Mouse (Mus musculus): Measurements from ENCODE around the gene Tango2. TPM values are rescaled to one million over a fixed set of nuclear protein-coding genes. Genes with fewer than 3 reads are reported as not detected.

The Tango2 gene
- total RNA-seq, 2 experiments from 2014 or later, result 100 to 102 TPM

DNA sequence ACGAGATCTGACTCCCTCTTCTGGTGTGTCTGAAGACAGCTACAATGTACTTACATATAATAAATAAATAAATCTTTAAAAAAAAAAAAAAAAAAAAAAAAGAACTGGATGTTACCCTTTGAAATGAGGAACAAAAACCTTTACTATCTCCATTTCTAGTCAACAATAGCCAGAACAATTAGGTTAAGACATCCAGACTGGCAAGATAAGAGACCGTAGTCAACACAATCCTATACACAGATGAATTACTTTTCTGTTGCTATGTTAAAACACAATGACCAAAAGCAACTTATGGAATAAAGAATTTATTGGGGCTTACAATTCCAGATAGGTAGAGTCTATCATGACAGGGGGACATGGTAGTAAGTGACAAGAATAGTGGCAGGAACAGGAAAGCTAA, 82.9 kb downstream of the Tango2 start:
- DNase-seq (ENCODE audit: low spot score in 2 of 2), result no peak

DNA sequence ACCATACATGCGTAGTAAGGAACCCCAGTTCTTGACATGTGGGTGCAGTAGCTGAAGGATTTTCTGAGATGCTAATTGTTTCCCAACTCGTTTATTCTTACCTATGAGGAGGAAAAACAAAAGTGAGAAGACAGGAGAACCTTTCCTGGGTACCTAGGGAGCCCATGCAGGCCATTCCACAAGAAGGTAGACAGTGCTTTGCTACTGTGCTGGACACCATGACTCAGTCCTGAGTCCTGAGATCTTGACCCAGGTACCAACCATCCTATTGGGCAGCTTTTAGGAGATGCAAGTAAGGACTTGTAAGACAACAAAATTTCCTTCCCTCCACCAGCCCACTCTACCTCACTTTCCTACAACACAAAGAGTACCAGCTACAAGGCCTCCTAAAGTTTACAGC, 89.7 kb downstream of the Tango2 start, which contains the start of gene Gm49776:
Gm49776 (minus strand) TSS at position 101 of the 400 bp plus-strand sequence.
- DNase-seq (ENCODE audit: low spot score in 2 of 2), result no peak

DNA sequence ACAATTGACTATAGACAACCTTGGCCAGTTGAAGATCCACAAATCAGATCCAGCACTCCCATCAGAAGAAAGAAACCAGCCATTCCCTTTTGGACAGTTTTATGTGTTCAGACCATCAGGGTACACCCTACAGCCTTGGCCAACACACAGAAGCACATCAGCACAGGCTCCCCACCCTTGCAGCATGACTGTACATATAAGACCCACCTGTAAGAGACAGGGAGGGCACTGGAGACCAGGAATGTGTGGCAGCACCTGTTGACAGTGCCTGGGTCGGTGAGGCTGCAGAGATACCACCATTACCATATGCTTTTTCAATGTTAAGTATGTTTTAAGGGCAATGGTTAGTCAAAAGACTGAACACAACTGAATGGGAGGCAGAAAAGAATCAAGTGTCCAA, 94.0 kb downstream of the Tango2 start:
- no peak for DNase-seq (ENCODE audit: low spot score in 2 of 2)

GRCm38 (mm10) chr16:18252736-18253135, 95.2 kb downstream of the Tango2 start:
- DNase-seq (ENCODE audit: low spot score in 2 of 2), result no peak

- DNase-seq (ENCODE audit: low spot score in 2 of 2), result no peak
Observed at GRCm38 (mm10) chr16:18250828-18251790, 96.8 kb downstream of the Tango2 start.

Small RNA genes lying within 50 kb of the gene (microRNA-seq; reads per million reads assigned to microRNA genes)
- 0.20 to 0.22 reads per million in 2 experiments for gene Gm24572
- gene Gm26219, result 0 reads per million in 2 experiments
- gene Mir1306, result 194 to 260 reads per million in 2 experiments
- gene Mir185, result 169 to 1,061 reads per million in 2 experiments

Other genes with a start within 250 kb of the Tango2 start
- gene Rtn4r, start 220.5 kb downstream of the Tango2 start, total RNA-seq (2021), result 10 to 100 TPM; 76.3 to 78.0 TPM
- not detected for gene Ccdc188, start 130.2 kb downstream of the Tango2 start, total RNA-seq (2021)
- gene Zdhhc8, start 113.0 kb downstream of the Tango2 start, total RNA-seq (2021), result 10 to 100 TPM; 73.9 to 75.1 TPM
- 10 to 100 TPM; 54.4 to 65.1 TPM for gene Trmt2a, start 99.4 kb downstream of the Tango2 start, total RNA-seq (2021)
- 100 to 1,000 TPM; 133 to 147 TPM for gene Ranbp1, start 99.4 kb downstream of the Tango2 start, total RNA-seq (2021)
- gene Gm49776, start 89.8 kb downstream of the Tango2 start, total RNA-seq (2021), result not detected
- 10 to 100 TPM; 39.1 to 41.4 TPM for gene Dgcr8, start 58.9 kb downstream of the Tango2 start, total RNA-seq (2021)
- 10 to 100 TPM; 46.2 to 53.9 TPM for gene Arvcf, start 79 bp upstream of the Tango2 start, total RNA-seq (2021)
- 10 to 100 TPM; 22.1 to 28.4 TPM for gene Txnrd2, start 78.3 kb upstream of the Tango2 start, total RNA-seq (2021)
- 10 to 100 TPM; 55.3 to 59.8 TPM for gene Comt, start 78.7 kb upstream of the Tango2 start, total RNA-seq (2021)
- 1 to 10 TPM; 6.9 to 7.4 TPM for gene Gnb1l, start 150.6 kb upstream of the Tango2 start, total RNA-seq (2021)
- 10 to 100 TPM in 1 of 2 experiments, 1 to 10 TPM in 1; 9.1 to 10.0 TPM for gene Rtl10, start 150.8 kb upstream of the Tango2 start, total RNA-seq (2021)
- gene Tbx1, start 242.6 kb upstream of the Tango2 start, total RNA-seq (2021), result 1 to 10 TPM; 1.9 to 2.7 TPM